Mouse (Mus musculus) stomach, embryonic 16.5 days (tissue): ENCODE results near the gene Vrk1. TPM values are rescaled to one million over a fixed set of nuclear protein-coding genes. Genes with fewer than 3 reads are reported as not detected.

Experiments
- ATAC-seq: fragments of 200-750 bp; cut with Nextera tagmentation; 2 replicates; pipeline ENCODE4 v1.8.0; 2017; ENCODE audit warnings: moderate number of reproducible peaks, moderate TSS enrichment; ENCODE audit not compliant: insufficient read depth, low FRiP score
- H3K27ac ChIP-seq: fragments of 300-500 bp; sonication (generic); 2 replicates; pipeline ENCODE4 v1.5.1; 2014; ENCODE audit warnings: low read length
- H3K27me3 ChIP-seq: fragments of 300-500 bp; sonication (generic); 2 replicates; pipeline ENCODE4 v1.6.1; 2014; ENCODE audit warnings: low read length, control low read depth, mixed read lengths; ENCODE audit not compliant: control insufficient read depth, insufficient read depth
- H3K36me3 ChIP-seq: fragments of 300-500 bp; sonication (generic); 2 replicates; pipeline ENCODE4 v1.6.1; 2014; ENCODE audit warnings: low read length; ENCODE audit not compliant: control insufficient read depth, insufficient read depth
- H3K4me1 ChIP-seq: fragments of 300-500 bp; sonication (generic); 2 replicates; pipeline ENCODE4 v1.6.1; 2014; ENCODE audit warnings: low read length, control low read depth, mixed read lengths; ENCODE audit not compliant: control insufficient read depth, insufficient read depth
- H3K4me2 ChIP-seq: fragments of 300-500 bp; sonication (generic); 2 replicates; pipeline ENCODE4 v1.6.1; 2014; ENCODE audit warnings: low read depth, low read length, mixed read lengths
- H3K4me3 ChIP-seq: fragments of 300-500 bp; sonication (generic); replicated peaks from 2 replicates; pipeline ENCODE4 v1.5.1; 2014; ENCODE audit warnings: mild to moderate bottlenecking, low read length
- H3K9ac ChIP-seq: fragments of 300-500 bp; sonication (generic); 2 replicates; pipeline ENCODE4 v1.6.1; 2014; ENCODE audit warnings: low read length
- H3K9me3 ChIP-seq: fragments of 300-500 bp; sonication (generic); replicated peaks from 2 replicates; pipeline ENCODE4 v1.6.1; 2016; ENCODE audit warnings: low read length, control low read depth; ENCODE audit not compliant: control insufficient read depth
- WGBS: fragments of 180-500 bp; shearing (Covaris S2); extraction: QIAGEN DNeasy Blood & Tissue Kit; methylation state at CpG from one replicate; pipeline ENCODE4 v1.1.7; 2014; 5-methylcytosine and 5-hydroxymethylcytosine counted together
- polyA plus RNA-seq: library from polyadenylated mRNA; unstranded; fragments of >200 nt; fragmentation: Nextera tagmentation; extraction: Ambion mirVana; gene quantifications from 2 replicates; pipeline ENCODE4 v1.2.1, GENCODE M21; 2015

Gene Vrk1
- polyA plus RNA-seq, 1 experiment from 2014 or later, result 58.3 TPM

GRCm38 (mm10) chr12:106082191-106082957 lies 72.3 kb downstream of the Vrk1 start:
- no peaks in the 10 kb centered on the region for H3K9me3 ChIP-seq
- ATAC-seq, result no peak
- H3K27ac ChIP-seq, result no peak overlapping the region
- H3K4me1 ChIP-seq, result no peaks in the 10 kb centered on the region; the same call in 1 of the 2 replicates
- H3K36me3 ChIP-seq, result no peaks in the 10 kb centered on the region
- no peak overlapping the region for H3K4me3 ChIP-seq
- no peak overlapping the region for H3K9ac ChIP-seq
- WGBS, result 36% methylated on average over 16 of the region's 16 CpGs
- no peaks in the 10 kb centered on the region for H3K27me3 ChIP-seq
- H3K4me2 ChIP-seq, result no peak overlapping the region

- Histone ChIP-seq H3K36me3 (no peaks in the 10 kb centered on the region), H3K4me2 (no peak overlapping the region), H3K27me3 (no peaks in the 10 kb centered on the region), H3K4me1 (no peaks in the 10 kb centered on the region; the same call in 1 of the 2 replicates), H3K9me3 (no peaks in the 10 kb centered on the region), H3K9ac (no peak overlapping the region), H3K27ac (no peak overlapping the region), H3K4me3 (no peak overlapping the region)
- no peak for ATAC-seq
- WGBS, result 57% methylated on average over 11 of the region's 11 CpGs
Observed at GRCm38 (mm10) chr12:106082958-106083381, 72.9 kb downstream of the Vrk1 start.

- Histone ChIP-seq H3K36me3 (no peaks in the 10 kb centered on the region), H3K4me3 (no peak overlapping the region), H3K9ac (no peak overlapping the region), H3K9me3 (no peaks in the 10 kb centered on the region), H3K27me3 (no peaks in the 10 kb centered on the region), H3K4me1 (no peaks in the 10 kb centered on the region; the same call in 1 of the 2 replicates), H3K27ac (no peak overlapping the region), H3K4me2 (no peak overlapping the region)
- WGBS, result 84% methylated on average over 12 of the region's 12 CpGs
- no peak for ATAC-seq
Observed at GRCm38 (mm10) chr12:106084126-106084525, 74.1 kb downstream of the Vrk1 start.

GRCm38 (mm10) chr12:106094827-106095226 lies 84.8 kb downstream of the Vrk1 start:
- no peak overlapping the region for H3K4me2 ChIP-seq
- no peak for ATAC-seq
- no peaks in the 10 kb centered on the region for H3K27me3 ChIP-seq
- H3K9me3 ChIP-seq, result no peaks in the 10 kb centered on the region; the same call in 1 of the 2 replicates
- no peak overlapping the region for H3K9ac ChIP-seq
- H3K36me3 ChIP-seq, result no peaks in the 10 kb centered on the region
- H3K4me3 ChIP-seq, result no peak overlapping the region
- H3K27ac ChIP-seq, result no peak overlapping the region
- no peaks in the 10 kb centered on the region for H3K4me1 ChIP-seq
- WGBS, result 93% methylated on average over 9 of the region's 9 CpGs

GRCm38 (mm10) chr12:106102003-106102402 lies 92.0 kb downstream of the Vrk1 start:
- H3K27ac ChIP-seq, result no peak overlapping the region
- no peak overlapping the region for H3K9ac ChIP-seq
- ATAC-seq, result no peak
- no peaks in the 10 kb centered on the region for H3K36me3 ChIP-seq
- H3K9me3 ChIP-seq, result no peaks in the 10 kb centered on the region
- no peaks in the 10 kb centered on the region for H3K27me3 ChIP-seq
- 93% methylated on average over 6 of the region's 6 CpGs for WGBS
- H3K4me2 ChIP-seq, result no peak overlapping the region
- no peak overlapping the region for H3K4me3 ChIP-seq
- H3K4me1 ChIP-seq, result no peaks in the 10 kb centered on the region

- Histone ChIP-seq H3K36me3 (no peaks in the 10 kb centered on the region), H3K27me3 (no peaks in the 10 kb centered on the region), H3K9ac (no peak overlapping the region), H3K4me3 (no peak overlapping the region), H3K9me3 (no peaks in the 10 kb centered on the region), H3K4me2 (no peak overlapping the region), H3K4me1 (no peaks in the 10 kb centered on the region), H3K27ac (no peak overlapping the region)
- ATAC-seq, result no peak; the same call in 1 of the 2 replicates
- 65% methylated on average over 16 of the region's 16 CpGs for WGBS
Observed at GRCm38 (mm10) chr12:106102726-106103643, 93.0 kb downstream of the Vrk1 start.

- Histone ChIP-seq H3K27ac (no peak overlapping the region), H3K27me3 (no peaks in the 10 kb centered on the region), H3K9ac (no peak overlapping the region), H3K4me3 (no peak overlapping the region), H3K4me1 (no peaks in the 10 kb centered on the region), H3K36me3 (no peaks in the 10 kb centered on the region), H3K4me2 (no peak overlapping the region), H3K9me3 (no peaks in the 10 kb centered on the region)
- no peak for ATAC-seq
- WGBS, result 84% methylated on average over 14 of the region's 14 CpGs
Observed at GRCm38 (mm10) chr12:106107272-106107671, 97.2 kb downstream of the Vrk1 start.

GRCm38 (mm10) chr12:106115070-106115891 lies 105.3 kb downstream of the Vrk1 start:
- ATAC-seq, result no peak
- WGBS, result 23% methylated on average over 6 of the region's 6 CpGs

More at GRCm38 (mm10) chr12:106115070-106115891, 105.3 kb downstream of the Vrk1 start:
- Histone ChIP-seq H3K4me2 (no peak overlapping the region), H3K27ac (no peak overlapping the region), H3K4me1 (no peaks in the 10 kb centered on the region), H3K9me3 (no peaks in the 10 kb centered on the region), H3K9ac (no peak overlapping the region), H3K27me3 (no peaks in the 10 kb centered on the region), H3K4me3 (no peak overlapping the region), H3K36me3 (no peaks in the 10 kb centered on the region)
